Mouse (Mus musculus) embryonic fibroblast, embryonic 13.5 days (primary cell): Measurements from ENCODE around the gene Mtif2.

Experiments
- CTCF ChIP-seq: IDR thresholded peaks from 2 replicates; pipeline ENCODE4 v1.5.1; 2011; ENCODE audit warnings: mild to moderate bottlenecking, control low read depth, low read length, moderate library complexity, borderline replicate concordance; ENCODE audit not compliant: insufficient read depth
- POLR2A ChIP-seq: IDR thresholded peaks from 2 replicates; pipeline ENCODE4 v1.6.1; 2011; ENCODE audit warnings: low read depth, mild to moderate bottlenecking, control low read depth, low read length, moderate library complexity

DNA sequence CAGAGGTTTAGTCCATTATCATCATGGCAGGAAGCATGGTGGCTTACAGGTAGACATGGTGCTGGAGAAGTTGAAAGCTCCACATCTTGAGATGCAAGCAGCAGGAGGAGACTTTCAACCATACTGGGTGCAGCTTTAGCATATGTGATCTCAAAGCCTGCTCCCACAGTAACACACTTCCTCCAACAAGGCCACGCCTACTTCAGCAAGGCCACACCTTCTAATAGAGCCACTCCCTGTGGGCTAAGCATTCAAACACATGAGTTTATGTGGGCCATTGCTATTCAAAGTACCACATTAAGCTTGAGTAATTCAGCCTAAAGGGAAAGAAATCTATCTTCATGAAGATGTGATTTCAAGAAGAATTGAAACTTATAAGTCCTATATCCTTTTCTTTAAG, 33.1 kb upstream of the Mtif2 start:
- no peak for TF ChIP-seq CTCF
- no peak for TF ChIP-seq POLR2A
